Mouse (Mus musculus) induced T-regulatory cell, adult 2 months (primary cell): ENCODE measurements around the gene Socs4.
A peak's percentile ranks its signal among the peaks of the same experiment; 100 is the strongest.

Experiments
- DNase-seq: peaks from one replicate; pipeline ENCODE4 v3.0.0-alpha.2; 2012; ENCODE audit warnings: low read depth

Socs4 gene

DNA sequence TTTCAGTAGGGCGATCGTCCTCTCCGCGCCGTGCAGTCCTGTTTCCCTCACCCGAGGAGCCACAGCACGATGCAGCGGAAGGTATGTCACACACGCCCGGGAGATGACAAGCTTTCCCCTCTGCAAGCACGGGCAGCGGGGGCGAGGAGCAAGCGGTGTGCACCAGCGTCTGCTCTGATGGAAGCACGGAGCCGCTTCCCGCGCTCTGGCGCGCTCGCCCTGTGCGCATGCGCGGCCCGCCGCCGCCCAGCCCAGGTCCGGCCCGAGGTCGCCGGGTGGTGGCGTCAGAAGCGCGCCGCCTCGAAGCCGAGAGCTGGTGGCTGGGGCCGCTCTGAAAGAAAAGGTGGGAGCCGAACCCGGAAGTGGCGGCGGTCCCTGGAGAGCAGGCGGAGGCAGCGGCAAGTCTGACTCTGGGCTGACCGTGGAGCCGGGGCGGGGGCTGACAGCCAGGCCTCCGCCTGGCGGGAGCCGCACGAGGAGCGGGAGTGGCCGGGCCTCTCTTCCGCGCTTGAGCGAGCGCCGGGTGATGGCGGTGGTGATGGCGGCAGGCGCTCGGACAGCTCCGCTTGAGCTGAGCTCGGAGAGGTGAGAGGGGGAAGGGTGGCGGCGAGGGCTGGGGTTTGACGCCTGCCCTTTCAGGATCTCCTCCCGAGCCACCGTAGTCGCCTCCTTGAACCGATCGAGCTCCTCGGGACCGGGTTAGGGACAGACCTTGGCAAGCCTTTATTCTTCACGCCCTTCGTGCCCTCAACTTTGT is at the start of gene Socs4, which contains the start of gene Wdhd1:
Socs4 (plus strand) TSS at position 295 of the 757 bp plus-strand sequence.
Wdhd1 (minus strand) TSS at position 221 of the 757 bp plus-strand sequence.
- DNase-seq: peak; percentile 95

DNA sequence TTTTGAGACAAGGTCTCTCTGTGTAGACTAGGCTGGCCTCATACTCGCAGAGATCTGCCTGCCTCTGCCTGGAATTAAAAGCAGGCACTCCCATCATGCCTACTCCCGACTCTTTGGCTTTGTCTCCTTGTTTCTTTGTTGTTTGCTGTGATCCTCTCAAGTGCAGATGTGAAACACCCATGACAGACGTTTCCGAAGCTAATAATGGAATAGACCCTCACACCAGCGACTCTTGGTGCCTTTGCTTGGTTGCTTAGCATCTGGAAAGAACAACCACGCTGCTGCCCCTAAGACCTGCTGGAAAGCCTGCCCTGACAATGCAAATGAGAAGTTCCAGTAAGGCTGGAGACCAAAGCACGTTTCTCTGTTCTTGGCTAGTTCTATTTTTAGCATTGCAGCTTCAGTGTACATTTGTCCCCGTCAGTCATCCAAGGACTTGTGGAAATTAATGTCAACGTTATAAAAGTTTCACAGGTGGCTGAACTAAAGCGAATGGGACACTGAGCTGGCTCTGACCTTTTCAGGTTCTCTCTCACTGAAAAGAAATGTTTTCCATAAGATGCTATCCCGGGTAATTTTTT is 46.8 kb upstream of the Socs4 start:
- DNase-seq: no peak

DNA sequence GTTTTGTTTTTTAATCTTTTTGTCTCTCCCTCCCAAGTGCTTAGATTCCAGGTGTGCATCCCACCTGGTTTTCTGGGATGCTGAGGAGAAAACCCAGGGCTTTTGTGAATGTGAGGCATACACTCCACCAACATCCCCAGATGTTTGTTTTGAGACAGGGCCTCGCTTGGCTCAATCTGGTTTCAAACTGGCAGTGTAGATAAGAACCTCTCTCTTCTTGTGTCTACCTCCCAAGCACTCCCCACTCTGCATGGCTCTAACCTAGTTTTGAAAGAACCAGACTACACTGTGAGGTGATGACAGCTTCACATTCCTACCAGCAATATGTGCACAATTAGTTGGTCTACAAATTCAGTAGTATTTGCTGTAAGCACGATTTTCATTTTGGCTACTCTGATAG is 43.1 kb upstream of the Socs4 start:
- DNase-seq: no peak

DNA sequence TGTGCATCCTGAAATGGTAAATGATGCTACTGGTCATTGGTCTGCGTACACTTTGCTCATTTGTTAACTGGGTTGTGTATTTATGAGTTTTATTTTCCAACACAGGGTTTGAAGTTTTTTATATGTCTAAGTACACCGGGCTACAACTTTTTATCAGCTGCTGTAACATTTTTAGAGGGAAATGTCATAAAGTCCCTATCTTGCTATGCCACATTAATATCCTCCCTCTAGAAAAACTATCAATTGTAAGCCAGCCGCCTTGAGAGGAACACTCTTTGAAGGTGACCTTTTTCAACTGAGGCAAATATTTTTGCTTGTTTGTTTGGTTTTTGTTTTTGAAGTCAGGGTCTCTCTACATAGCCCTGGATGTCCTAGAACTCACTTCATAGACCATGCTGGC is 42.7 kb upstream of the Socs4 start:
- no peak for DNase-seq

DNA sequence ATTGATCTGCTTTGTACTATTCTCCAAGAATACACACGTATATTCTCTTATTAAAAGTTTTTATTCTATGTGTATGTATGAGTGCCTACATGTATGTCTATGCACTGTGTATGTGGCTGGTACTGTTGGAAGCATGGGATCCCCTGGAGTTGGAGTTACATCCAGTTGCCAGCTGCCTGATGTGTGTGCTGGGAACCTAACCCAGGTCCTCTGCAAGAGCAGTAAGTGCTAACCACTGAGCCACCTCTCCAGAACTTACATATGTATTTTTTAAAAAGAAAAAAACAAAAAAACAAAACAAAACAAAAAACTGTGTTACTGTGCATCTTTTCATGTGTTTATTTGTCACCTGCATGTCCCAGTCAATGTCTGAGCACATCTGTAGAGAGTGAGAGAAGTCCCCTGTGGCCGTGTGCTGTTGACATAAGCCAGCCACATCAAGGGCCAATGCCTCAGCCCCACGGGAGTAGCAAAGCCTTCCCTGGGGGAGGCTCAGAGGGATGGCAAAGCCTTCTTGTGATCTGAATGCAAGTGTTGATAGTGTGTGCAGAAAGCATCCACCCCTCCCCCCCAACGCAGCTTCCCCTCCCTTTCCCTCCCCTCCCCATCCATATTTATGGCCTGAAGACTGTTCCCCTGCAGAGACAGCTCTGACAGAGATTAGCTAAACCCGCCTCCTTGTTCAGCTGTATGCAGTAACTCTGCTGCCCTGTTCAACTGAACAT is 42.0 kb upstream of the Socs4 start:
- no peak for DNase-seq

DNA sequence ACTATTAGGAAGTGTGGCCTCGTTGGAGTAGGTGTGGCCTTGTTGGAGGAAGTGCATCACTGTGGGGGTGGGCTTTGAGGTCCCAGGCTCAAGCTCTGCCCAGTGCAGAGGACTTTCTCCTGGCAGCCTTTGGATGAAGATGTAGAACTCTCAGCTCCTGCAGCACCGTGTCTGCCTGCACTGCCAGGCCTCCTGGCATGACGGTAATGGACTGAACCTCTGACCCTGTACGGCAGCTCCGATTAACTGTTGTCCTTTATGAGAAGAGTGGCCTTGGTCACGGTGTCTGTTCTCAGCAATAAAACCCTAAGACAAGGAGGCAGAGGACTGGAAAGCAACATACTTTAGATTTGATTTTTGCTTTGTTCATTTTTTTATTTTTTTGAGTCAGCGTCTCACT is 40.2 kb upstream of the Socs4 start:
- no peak for DNase-seq

DNA sequence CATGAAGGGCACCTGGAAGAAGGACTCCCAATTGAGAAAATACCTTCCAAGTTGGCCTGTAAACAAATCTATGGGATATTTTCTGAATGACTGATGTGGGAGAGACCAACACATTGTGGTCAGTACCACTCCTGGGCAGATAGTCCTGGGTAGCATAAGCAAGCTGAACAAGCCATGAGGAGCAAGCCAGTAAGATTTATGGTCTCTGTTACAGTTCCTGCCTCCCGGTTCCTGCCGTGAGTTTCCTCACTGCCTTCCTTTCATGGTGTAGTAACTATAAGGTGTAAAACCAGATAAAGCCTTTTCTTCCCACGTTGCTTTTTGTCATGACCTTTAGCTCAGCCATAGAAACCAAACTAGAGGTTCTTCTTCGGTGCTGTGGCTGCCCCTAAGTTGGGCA is 39.4 kb upstream of the Socs4 start:
- no peak for DNase-seq

DNA sequence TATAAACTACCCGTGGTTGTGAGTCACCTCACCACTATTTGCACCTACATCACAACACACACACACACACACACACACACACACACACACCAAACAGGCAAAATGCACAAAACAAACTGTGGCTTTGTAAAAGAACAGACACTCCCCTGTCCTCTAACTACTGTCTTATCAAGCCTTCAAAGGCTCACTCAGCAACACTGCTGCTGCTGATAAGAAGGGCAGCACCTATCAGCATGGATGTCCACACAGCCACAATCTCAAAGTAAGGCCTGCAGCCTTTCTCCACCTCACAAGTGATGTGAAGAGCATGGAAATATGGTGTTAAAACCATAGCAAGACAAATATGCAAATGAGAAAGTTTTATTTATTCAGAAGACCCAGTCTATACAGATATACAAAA is 36.1 kb upstream of the Socs4 start:
- no peak for DNase-seq

DNA sequence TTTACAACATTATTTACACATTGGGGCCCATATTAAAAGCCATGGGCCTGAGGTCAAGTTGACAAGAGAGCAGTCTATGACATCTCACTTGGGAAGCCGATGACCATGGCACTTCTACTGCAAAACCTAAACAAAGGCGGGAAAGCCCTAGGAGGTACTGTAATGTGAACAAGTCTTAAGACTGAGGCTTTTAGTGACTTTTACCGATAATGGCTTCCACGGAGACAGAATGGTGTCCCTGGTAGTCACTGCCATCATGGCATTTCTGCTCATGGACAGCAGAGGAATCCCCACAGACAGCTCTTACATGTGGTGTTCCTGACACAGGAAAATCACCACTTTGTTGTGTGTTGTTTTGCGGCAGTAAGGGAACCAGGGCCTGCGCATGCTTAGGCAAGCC is 35.7 kb upstream of the Socs4 start:
- no peak for DNase-seq

DNA sequence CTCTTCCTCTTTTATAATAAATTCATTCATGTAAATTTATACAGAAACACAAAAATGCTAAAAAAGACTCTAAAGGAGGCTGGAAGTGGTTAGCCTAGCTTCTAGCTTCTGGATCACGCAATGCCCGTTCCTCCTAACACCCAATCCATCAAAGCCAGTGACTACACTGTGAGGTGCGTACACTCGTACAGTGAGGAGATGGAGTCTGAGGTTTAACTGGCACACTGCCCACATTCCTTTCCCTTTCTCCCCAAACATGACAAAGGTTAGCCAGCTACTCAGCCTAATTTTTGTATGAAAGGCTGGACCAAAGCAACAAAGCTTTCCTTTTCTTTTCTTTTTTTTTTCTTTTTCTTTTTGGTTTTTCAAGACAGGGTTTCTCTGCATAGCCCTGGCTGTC is 34.0 kb upstream of the Socs4 start:
- no peak for DNase-seq

DNA sequence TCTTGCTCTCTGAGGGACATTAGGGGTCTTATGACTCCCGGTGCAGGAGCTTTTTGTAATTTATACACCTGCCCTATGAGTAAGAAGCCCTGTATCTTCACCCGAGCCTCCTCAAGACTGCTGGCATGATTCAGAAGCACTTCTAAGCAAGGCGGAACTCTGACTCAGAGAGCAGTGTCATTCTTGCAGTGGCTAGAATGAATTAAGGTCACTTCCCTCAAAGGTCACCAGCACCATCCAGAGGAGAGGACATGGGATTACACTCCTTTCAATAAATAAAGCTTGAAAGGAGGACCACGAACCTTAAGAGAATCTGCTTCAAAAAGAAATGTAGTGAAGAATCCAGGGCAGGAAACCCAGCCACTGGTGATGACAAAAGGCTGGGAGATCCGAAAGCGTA is 26.9 kb upstream of the Socs4 start:
- no peak for DNase-seq

DNA sequence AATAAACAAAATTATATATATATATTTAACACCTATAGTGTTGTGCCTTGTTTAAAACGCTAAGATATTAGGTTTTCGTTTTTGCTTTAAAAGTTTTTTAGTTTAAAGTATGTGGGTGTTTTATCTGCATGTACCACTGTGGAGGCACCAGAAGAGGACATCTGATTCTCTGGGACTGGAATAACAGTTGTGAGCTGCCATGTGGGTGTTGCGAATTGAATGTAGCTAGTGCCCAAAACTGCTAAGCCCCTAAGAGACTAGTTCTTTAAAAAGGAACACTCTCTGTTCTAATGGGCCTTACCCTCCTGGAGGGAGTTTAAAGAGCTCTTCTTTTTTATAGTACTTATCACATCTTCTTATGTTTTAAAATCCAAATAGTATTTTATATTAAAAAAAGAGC is 11.9 kb upstream of the Socs4 start:
- DNase-seq: no peak

DNA sequence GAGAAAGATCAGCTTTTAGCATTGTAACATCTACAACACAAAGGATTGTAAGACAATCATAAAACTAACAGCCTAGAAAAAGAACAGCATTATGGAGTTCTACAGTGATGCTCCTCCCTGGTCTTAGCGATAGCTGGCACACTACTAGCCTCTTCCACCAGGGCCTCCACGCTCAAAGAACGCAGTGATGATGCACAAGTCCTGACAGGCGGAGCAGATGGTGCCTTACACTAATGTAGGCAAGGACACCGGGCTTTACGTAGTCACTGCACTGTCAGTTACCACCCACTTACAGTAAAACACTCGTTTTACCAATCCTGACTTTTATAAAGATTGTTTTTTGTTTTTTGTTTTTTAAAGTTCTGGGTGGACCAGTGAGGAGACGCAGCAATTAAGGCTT is 10.9 kb upstream of the Socs4 start:
- DNase-seq: no peak

DNA sequence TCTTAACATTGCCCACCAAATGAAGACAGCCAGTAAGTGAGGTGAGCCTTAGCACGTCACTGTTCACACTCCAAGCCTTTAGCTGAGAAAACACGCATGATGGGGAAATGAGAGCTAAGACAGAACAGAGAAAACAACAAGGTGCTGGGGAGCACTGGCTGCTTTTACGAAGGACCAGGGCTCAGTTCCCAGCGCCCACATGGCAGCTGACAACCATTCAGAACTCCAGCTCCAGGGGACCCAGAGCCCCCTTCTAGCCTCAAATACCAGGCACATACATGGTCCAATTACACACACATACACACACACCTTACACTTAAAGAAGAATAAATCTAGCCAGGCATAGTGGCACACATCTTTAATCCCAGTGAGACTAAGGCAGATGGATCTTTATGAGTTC is 7.7 kb upstream of the Socs4 start:
- no peak for DNase-seq

DNA sequence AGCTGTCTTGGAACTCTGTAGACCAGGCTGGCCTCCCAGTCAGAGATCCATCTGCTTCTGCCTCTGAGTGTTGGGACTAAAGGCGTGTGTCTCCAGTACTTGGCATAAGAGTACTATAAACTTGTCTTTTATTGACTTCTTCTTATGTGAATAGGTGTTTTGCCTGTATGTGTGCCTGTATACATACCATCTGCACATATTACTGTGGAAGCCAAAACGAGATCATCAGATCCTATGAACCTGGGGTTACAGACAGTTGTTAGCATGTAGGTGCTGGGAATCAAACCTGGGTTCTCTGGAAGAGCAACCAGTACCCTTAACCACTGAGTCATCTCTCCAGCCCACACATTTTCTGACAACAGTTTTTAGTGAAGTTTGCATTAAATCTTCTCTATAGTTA is 7.0 kb upstream of the Socs4 start:
- no peak for DNase-seq

DNA sequence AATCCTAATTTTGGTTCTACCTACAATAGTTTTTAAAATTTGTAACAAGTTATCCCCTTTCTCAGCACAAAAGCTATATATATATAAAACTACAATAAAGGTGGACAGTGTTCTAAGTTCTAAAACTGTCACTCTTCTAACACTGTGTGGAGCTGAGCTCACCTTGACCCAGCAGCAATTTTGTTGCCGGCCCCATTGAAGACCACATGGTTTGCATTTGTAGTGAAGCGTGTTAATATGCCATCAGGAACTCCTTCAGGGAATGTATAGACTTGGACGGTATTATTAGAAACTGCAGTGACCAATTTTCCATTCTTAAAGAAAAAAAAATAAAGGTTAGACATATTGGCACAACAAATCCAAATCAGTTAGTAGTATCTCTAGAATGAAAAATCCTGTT is 3.0 kb upstream of the Socs4 start:
- DNase-seq: no peak

DNA sequence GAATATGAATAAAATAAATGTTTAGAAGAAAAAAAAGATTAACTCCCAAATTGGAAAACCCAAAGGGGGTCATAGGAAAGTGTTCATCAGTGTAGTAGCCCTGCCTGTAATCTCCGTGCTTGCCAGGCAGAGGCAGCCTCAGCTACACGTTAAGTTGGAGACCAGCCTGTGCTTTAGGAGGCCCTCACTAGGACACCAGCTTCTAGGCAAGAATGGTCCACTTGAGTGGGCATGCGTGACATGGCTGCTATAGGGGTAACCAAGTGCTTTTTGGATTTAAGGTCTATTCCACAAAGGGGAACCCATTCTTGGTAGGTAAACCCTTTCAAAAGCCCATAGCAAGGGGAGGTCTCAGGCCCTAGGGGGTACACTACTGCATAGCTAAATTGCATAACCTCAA is 1.3 kb upstream of the Socs4 start:
- peak; percentile 25 for DNase-seq

DNA sequence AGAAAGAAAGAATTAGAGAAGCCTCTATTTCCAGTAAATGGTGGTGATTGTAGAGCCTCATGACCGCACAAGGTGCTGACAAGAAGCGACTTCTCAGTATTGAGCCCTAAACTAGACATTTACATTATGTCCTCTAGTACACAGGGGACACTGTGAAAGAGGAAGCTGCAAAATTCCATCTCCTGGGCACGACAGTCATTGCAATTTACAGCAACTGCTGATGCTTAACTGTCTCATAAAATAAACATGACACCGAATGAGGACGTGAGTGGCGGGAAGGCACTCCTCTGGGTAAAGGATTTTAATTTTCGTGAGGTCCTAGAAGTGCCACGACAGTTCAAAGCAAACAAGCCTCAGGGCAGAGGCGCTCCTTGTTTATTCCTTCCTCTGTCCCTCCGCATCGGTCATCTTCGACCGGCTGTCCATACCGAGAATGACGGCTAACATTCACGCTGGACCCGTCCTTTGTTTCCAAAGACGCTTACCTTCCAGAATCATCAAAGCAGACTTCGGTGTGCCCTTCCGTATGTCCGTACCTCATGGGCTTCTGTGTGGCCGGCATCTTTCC is 611 bp upstream of the Socs4 start:
- DNase-seq: peak; percentile 53

DNA sequence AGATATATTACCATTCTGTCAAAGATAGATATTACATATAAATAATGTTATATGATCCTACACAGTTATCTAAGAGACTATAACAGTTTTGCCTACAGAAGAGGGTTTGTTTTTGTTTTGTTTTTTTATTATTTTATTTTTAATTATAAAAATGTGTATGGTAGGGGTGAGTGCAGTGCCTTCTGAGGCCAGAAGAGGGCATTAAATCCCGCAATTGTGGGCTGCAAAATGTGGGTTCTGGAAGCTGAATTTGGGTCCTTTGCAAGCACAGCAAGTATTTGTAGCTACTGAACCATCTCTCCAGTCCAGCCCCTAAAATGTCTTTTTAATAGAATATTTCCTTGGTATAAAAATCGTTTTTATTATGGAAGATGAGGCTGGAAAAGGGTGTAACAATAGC is 2.3 kb downstream of the Socs4 start:
- DNase-seq: peak; percentile 32

DNA sequence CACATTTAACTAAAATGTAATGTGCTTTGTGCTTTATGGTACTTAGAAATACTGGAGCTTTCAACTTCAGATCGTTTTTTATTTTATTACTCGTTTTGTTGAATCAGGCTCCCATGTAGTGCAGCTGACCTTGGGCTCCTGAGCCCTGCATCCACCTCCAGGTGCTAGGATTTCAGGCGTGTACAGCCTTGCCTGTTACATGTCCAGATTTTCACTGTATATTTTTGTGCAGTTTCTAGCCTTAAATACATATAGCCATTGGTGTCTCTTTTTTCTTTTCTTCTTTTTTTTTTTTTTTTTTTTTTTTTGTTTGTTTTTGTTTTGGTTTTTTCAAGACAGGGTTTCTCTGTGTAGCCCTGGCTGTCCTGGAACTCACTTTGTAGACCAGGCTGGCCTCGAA is 4.8 kb downstream of the Socs4 start:
- no peak for DNase-seq

DNA sequence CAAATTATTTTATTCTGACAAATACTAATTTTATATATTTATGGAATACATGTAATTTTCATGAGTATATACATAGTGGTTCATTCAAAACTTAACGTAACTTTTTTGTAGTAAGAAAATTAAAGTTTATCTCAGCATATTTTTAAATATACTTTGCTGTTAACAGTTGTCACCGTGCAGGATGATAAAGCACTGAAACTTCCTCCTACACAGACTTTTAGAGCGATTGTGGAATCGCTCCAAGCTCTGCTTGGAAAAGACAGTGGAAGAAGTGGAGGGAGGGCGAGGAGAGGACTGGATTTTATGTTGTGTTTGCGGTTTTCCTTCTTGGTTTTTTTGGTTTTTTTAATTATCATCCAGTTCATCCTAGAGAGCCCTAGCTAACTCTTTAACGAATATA is 6.8 kb downstream of the Socs4 start:
- no peak for DNase-seq

DNA sequence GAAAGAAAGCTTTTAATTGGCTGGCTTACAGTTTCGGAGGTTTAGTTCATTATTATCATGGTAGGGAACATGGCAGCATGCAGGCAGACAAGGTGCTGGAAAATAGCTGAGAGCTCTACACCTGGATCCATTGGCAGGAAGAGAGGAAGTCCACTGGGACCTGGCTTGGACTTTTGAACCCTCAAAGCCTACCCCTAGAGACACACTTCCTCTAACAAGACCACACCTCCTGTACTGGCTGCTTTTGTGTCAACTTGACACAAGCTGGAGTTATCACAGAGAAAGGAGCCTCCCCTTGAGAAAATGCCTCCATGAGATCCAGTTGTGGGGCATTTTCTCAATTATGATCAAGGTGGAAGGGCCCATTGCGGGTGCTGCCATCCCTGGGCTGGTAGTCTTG is 8.5 kb downstream of the Socs4 start:
- DNase-seq: no peak

DNA sequence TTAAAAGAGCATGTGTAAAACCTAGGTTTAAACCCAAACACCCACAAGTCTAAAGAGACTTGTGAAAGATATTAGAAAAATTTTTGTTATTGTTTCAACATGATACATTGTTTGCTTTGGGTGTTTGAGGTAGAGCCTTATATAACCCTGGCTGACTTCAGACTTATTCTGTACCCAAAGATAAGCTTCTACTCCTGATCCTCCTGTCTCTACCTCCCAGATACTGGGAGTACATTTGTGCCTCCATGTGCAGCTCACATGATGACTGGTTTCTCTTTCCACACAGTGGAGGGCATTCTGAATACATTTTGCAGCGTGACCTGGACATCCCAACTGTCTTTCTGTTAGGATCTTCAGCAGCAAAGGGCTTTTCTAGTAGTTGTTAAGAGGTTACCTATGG is 9.5 kb downstream of the Socs4 start:
- no peak for DNase-seq
